Mouse (Mus musculus): ENCODE results near the gene Acer3. TPM values are rescaled to one million over a fixed set of nuclear protein-coding genes. Genes with fewer than 3 reads are reported as not detected.
A peak's percentile ranks its signal among the peaks of the same experiment; 100 is the strongest.

The Acer3 gene
- polyA plus RNA-seq, 1 experiment = 4.2 TPM

DNA sequence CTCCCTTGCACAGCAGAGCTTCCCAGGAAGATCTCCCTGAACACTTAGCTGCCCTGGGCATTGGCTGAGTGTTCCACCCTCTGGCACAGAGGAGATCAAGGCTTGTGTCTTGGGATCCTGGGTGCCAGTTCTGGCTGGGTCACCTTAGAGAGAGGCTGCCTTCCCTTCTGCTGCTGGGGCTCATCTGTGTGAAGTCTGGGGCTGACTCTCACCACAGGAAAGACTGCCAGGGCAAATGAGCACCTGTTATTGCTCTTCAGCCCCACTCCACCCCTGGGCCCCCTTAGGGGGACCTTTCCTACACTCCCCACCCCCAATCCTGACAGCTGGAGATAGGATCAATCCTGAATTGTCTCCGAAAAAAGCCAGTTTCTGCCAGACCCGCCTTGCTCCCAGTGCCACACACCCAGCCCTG lies 143.9 kb downstream of the Acer3 start:
- H3K27me3 ChIP-seq (ENCODE audit: control insufficient read depth, insufficient read depth, low read length) = no peaks in the 10 kb centered on the region
- peak overlapping the region; percentile 42; the same call in 1 of the 2 replicates for H3K27ac ChIP-seq (ENCODE audit: insufficient read depth, low read depth, low read length)
- TF ChIP-seq CTCF (IDR thresholded peaks at IDR 0.05; ENCODE audit: extremely low read depth, insufficient read length, insufficient replicate concordance, low read depth, low read length) (no peak), POLR2A (IDR thresholded peaks at IDR 0.05; ENCODE audit: low read depth, low read length) (no peak)
- no peaks in the 10 kb centered on the region for H3K36me3 ChIP-seq (ENCODE audit: control insufficient read depth, insufficient read depth, low read length)
- H3K4me1 ChIP-seq (ENCODE audit: control insufficient read depth, insufficient read depth, insufficient read length, low read length) = peaks cover 31% of the 10 kb centered on the region
- 48% methylated on average over 2 of the region's 2 CpGs for WGBS
- peak overlapping the region; percentile 89 for H3K4me3 ChIP-seq (ENCODE audit: low read depth, low read length)

DNA sequence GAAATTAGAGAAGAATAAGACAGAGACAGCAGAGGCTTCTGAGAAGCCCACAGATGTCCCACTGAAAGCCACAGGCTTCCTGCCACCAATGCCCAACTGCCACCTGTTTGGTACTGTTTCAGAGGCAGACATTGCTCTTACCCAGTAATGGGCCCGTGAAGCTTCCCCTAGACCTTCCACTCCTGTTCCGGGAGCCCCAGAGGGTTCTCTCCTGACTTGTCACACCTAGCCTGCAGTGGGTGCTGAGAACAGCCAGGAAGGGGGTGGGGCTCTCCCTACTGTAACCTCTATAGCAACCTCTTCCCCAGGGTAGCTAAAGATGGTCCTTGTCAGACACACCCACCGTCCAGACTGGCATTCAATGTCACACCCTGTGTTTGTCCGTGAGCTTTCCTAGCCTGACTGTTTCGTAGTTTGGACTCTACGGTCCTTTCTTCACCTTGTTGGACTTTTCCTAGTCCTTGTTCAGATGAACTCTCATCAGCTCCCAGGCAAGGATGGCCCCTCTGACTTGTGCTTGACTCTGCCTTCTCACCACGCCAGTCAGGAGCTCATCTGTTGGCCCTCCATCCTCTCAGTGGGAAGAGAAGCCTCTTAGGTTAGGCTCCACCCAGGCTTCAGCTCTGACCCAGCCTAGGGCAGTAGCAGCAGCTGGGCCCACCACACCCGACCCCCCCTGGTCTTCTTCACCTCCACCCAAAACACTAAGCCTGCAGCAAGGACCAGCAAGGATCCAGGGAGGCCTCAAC lies 144.5 kb downstream of the Acer3 start:
- H3K4me3 ChIP-seq (ENCODE audit: low read depth, low read length) = peak overlapping the region; percentile 89
- WGBS = 62% methylated on average over 8 of the region's 8 CpGs

DNA sequence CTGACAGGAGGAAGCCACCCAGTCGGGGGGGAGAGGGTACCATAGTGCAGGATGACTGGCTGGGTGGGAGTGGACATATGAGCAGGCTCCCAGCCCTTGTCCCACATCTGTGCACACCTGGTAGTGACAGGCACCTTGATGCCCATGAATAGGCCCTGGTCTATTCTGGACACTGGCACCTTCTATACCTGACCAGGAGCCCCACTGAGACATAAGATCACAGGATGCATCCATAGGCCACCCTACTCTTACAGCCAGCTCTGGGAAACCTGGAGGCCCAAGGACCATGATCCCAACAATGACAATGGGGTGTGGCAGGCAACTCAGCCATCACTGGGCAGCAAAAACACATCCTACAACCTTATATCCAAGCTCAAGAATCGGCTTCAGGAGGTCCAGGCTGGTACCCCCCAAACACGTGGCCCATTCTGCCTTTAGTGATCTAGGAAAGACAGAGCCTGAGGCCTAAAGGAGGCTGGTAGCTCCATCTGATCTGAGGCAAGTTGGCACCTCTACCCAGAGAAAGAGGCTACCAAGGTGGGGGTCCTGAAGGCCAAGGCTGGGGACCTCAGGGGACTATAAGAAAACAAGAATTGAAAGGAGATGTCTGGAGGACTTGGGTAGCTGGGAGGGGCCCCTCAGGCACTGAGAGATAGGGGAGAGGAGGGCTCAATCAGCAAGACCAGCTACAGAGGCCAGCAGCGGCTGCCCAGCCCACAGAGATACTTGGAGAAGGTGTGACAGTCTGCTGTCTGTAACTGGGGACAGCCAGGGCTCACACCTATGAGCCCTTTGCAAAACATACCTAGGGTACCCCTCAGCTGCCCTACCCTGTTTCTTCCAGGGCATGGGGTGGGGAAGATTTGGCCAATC lies 145.9 kb downstream of the Acer3 start:
- Histone ChIP-seq H3K4me1 (ENCODE audit: control insufficient read depth, insufficient read depth, insufficient read length, low read length) (peaks cover 44% of the 10 kb centered on the region), H3K36me3 (ENCODE audit: control insufficient read depth, insufficient read depth, low read length) (no peaks in the 10 kb centered on the region), H3K4me3 (ENCODE audit: low read depth, low read length) (no peak overlapping the region), H3K27ac (ENCODE audit: insufficient read depth, low read depth, low read length) (no peak overlapping the region), H3K27me3 (ENCODE audit: control insufficient read depth, insufficient read depth, low read length) (no peaks in the 10 kb centered on the region)
- TF ChIP-seq CTCF (IDR thresholded peaks at IDR 0.05; ENCODE audit: extremely low read depth, insufficient read length, insufficient replicate concordance, low read depth, low read length) = no peak
- no peak for TF ChIP-seq POLR2A (IDR thresholded peaks at IDR 0.05; ENCODE audit: low read depth, low read length)
- 93% methylated on average over 4 of the region's 4 CpGs for WGBS

More for the DNA sequence above, 144.5 kb downstream of the Acer3 start:
- Histone ChIP-seq H3K36me3 (ENCODE audit: control insufficient read depth, insufficient read depth, low read length) (no peaks in the 10 kb centered on the region), H3K4me1 (ENCODE audit: control insufficient read depth, insufficient read depth, insufficient read length, low read length) (peaks cover 34% of the 10 kb centered on the region), H3K27me3 (ENCODE audit: control insufficient read depth, insufficient read depth, low read length) (no peaks in the 10 kb centered on the region), H3K27ac (ENCODE audit: insufficient read depth, low read depth, low read length) (peak overlapping the region; percentile 42; the same call in 1 of the 2 replicates)
- TF ChIP-seq CTCF (IDR thresholded peaks at IDR 0.05; ENCODE audit: extremely low read depth, insufficient read length, insufficient replicate concordance, low read depth, low read length) (no peak), POLR2A (IDR thresholded peaks at IDR 0.05; ENCODE audit: low read depth, low read length) (no peak)

DNA sequence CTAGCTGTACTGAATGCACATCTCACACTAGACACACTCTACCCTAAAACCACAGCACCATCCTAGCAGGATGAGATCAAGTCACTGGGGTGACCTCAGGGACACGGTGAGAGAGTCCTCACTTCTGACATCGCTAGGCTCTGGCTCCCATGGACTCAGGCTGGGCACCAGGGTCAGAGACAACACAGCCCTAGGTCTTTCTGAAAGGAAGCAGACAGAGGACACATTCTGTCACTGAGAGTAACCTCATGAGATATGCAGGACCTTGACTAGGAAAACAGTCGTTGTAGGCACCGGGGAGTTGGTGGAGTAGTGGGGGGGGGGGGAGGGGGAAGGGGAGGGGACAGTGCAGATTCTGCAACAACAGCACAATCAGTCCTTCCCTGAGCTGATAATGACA lies 147.6 kb downstream of the Acer3 start:
- H3K27ac ChIP-seq (ENCODE audit: insufficient read depth, low read depth, low read length) = no peak overlapping the region
- H3K27me3 ChIP-seq (ENCODE audit: control insufficient read depth, insufficient read depth, low read length) = no peaks in the 10 kb centered on the region
- TF ChIP-seq CTCF (IDR thresholded peaks at IDR 0.05; ENCODE audit: extremely low read depth, insufficient read length, insufficient replicate concordance, low read depth, low read length) = no peak
- no peak for TF ChIP-seq POLR2A (IDR thresholded peaks at IDR 0.05; ENCODE audit: low read depth, low read length)
- WGBS = 64% methylated on average over 4 of the region's 4 CpGs
- H3K4me1 ChIP-seq (ENCODE audit: control insufficient read depth, insufficient read depth, insufficient read length, low read length) = peaks cover 36% of the 10 kb centered on the region
- H3K4me3 ChIP-seq (ENCODE audit: low read depth, low read length) = no peak overlapping the region
- H3K36me3 ChIP-seq (ENCODE audit: control insufficient read depth, insufficient read depth, low read length) = no peaks in the 10 kb centered on the region

DNA sequence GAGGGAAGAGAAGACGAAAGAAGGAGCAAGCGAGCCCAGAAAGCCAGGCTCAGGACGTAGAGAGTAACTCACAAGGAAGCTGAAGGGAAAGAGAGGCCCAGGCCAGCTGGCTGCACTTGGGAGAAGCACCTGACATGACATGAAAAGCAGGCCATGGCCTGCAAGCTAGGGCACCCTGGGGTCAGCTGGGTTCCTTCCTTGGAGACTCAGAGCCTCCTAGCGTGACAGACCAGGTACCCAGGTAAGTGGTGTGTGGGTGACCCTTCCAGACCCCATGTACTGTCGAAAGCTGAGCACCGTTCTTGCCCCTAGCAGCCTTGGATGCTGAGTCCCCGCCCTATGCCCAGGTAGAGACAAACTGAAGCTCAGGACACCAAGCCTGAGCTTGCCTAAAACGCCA lies 148.3 kb downstream of the Acer3 start:
- H3K4me1 ChIP-seq (ENCODE audit: control insufficient read depth, insufficient read depth, insufficient read length, low read length) = peaks cover 34% of the 10 kb centered on the region
- H3K36me3 ChIP-seq (ENCODE audit: control insufficient read depth, insufficient read depth, low read length) = no peaks in the 10 kb centered on the region
- H3K27ac ChIP-seq (ENCODE audit: insufficient read depth, low read depth, low read length) = no peak overlapping the region
- 90% methylated on average over 8 of the region's 8 CpGs for WGBS
- H3K27me3 ChIP-seq (ENCODE audit: control insufficient read depth, insufficient read depth, low read length) = no peaks in the 10 kb centered on the region
- H3K4me3 ChIP-seq (ENCODE audit: low read depth, low read length) = no peak overlapping the region
- no peak for TF ChIP-seq CTCF (IDR thresholded peaks at IDR 0.05; ENCODE audit: extremely low read depth, insufficient read length, insufficient replicate concordance, low read depth, low read length)
- TF ChIP-seq POLR2A (IDR thresholded peaks at IDR 0.05; ENCODE audit: low read depth, low read length) = no peak

DNA sequence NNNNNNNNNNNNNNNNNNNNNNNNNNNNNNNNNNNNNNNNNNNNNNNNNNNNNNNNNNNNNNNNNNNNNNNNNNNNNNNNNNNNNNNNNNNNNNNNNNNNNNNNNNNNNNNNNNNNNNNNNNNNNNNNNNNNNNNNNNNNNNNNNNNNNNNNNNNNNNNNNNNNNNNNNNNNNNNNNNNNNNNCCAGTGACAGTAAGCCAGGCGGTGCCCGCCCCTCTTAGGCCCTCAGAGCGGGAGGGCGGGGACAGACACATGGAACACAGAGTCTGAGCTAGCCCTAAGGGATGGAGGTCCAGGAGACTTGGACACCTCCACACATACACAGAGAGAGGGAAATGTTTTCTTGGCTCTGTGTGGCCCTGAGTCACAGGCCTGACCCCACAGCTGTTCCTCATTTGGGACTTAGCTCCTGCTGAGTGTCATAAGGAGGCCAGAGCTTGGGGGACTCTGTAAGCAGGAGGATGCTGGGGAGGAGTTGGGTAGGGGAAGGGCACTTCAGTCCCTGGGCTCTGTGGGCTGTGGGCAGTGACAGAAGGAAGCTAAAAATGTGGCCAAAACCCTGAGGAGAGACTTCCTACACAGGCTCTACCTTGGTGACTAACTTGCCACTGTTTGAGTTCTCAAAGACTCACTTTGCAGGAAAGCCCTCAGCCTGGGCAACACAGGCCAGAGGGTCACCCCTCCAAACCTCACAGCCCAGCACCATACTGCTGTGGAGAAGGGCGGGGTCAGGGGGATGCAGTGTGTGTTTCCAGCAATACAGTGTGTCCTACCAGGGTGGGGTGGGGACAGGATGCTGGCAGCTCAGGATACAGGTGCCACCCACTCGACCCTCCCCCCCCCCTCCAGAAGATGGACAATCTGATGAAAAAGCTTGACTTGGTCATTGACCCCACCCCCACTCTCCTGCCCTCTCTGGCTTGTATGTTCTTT lies 149.6 kb downstream of the Acer3 start:
- WGBS = 39% methylated on average over 6 of the region's 6 CpGs
- Histone ChIP-seq H3K4me1 (ENCODE audit: control insufficient read depth, insufficient read depth, insufficient read length, low read length) (peaks cover 27% of the 10 kb centered on the region), H3K27me3 (ENCODE audit: control insufficient read depth, insufficient read depth, low read length) (no peaks in the 10 kb centered on the region), H3K4me3 (ENCODE audit: low read depth, low read length) (no peak overlapping the region), H3K27ac (ENCODE audit: insufficient read depth, low read depth, low read length) (0 out of 2 replicates have a peak overlapping the region, but pooled peaks have one; percentile 10), H3K36me3 (ENCODE audit: control insufficient read depth, insufficient read depth, low read length) (no peaks in the 10 kb centered on the region)
- TF ChIP-seq POLR2A (IDR thresholded peaks at IDR 0.05; ENCODE audit: low read depth, low read length) (no peak), CTCF (IDR thresholded peaks at IDR 0.05; ENCODE audit: extremely low read depth, insufficient read length, insufficient replicate concordance, low read depth, low read length) (no peak)

Data from small intestine, adult 2 months (tissue).